Mouse (Mus musculus) thymus, adult 2 months (tissue): ENCODE data around the gene Mettl7a2.
"Not testable (repeated sequence)": the region's sequence is repeated elsewhere in the genome, so short reads cannot be mapped to it uniquely, and the experiment has no call there.

ENCODE experiments used
- CTCF ChIP-seq: fragments of 200-500 bp; IDR thresholded peaks from 2 replicates; pipeline ENCODE4 v1.5.1; 2012; ENCODE audit warnings: mild to moderate bottlenecking, control low read depth, low read length, moderate library complexity, borderline replicate concordance; ENCODE audit not compliant: control insufficient read depth, poor library complexity, insufficient read depth; ENCODE audit errors: extremely low read depth
- POLR2A ChIP-seq: fragments of 200-500 bp; IDR thresholded peaks from 2 replicates; pipeline ENCODE4 v1.6.1; 2012; ENCODE audit warnings: mild to moderate bottlenecking, low read length, control low read depth, moderate library complexity; ENCODE audit not compliant: control insufficient read depth, poor library complexity, insufficient read depth; ENCODE audit errors: extremely low read depth

DNA sequence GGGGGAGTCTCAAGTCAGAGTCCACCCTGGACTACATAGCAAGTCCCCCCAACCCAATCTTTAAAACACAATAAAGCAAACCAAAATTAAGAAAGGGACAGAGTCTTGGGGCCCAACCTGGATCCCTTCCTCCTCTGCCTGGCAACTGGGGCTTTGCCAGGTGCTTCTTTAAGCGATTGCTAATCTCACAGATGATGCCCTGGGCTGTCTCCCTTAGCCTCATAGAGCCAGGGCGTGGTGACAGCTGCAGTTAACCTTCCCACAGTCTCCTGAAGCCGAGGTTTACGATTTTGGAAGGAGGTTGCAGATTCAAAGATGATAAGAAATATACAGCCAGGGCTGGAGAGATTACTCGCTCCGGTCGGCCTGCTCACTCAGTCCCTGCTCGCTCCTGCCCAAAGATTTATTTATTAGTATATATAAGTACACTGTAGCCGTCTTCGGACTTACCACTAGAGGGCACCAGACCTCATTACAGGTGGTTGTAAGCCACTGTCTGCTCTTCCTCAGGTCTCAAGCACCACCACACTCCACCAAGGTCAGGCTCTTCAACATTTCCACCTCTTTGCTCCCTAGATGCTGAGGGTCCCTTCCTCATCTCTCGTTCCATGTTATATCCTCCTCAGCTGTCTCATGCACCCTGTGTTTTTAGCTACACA lies 45.4 kb upstream of the Mettl7a2 start:
- not testable (repeated sequence) for TF ChIP-seq CTCF, POLR2A
